Mouse (Mus musculus): Measurements from ENCODE around the gene Cela2a.

DNA sequence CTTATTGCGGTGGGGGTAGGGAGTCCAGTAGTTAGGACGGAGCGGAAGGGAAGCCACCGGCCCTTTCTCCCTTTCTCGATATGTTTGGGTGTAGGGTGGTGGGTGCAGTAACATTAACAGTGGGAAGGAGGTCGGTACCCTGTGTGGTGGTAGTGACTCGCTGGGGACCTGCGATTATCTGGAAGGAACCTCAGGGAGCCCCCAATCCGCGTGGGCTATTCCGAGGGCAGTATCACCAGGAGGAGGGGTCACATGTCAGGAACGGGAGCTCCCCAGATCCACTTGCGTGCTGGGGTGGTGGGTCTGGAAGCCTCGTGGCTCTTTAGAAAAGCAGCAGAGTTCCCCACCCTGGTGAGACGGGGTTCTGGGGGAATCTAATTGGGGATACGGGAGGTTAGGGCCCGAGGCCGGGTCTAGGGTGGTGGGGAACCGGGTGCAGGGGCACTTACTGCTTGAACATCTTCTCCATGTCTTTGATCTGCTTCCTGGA is 48.2 kb upstream of the Cela2a start:
- no peak for TF ChIP-seq CTCF (IDR thresholded peaks at IDR 0.05; ENCODE audit: borderline replicate concordance, insufficient read depth, low read length)
- TF ChIP-seq POLR2A (IDR thresholded peaks at IDR 0.05; ENCODE audit: low read depth, low read length), result no peak

Data from embryonic fibroblast, embryonic 13.5 days (primary cell).